Mouse (Mus musculus) liver, postnatal 0 days (tissue): ENCODE measurements around the gene Helq.

Experiments
- CTCF ChIP-seq: sonication (generic); IDR thresholded peaks from 2 replicates; pipeline ENCODE4 v1.5.1; 2016; ENCODE audit warnings: antibody characterized with exemption, low read depth
- EP300 ChIP-seq: IDR thresholded peaks from 2 replicates; pipeline ENCODE4 v1.6.1; 2016; ENCODE audit warnings: antibody characterized with exemption, low read depth, mild to moderate bottlenecking

DNA sequence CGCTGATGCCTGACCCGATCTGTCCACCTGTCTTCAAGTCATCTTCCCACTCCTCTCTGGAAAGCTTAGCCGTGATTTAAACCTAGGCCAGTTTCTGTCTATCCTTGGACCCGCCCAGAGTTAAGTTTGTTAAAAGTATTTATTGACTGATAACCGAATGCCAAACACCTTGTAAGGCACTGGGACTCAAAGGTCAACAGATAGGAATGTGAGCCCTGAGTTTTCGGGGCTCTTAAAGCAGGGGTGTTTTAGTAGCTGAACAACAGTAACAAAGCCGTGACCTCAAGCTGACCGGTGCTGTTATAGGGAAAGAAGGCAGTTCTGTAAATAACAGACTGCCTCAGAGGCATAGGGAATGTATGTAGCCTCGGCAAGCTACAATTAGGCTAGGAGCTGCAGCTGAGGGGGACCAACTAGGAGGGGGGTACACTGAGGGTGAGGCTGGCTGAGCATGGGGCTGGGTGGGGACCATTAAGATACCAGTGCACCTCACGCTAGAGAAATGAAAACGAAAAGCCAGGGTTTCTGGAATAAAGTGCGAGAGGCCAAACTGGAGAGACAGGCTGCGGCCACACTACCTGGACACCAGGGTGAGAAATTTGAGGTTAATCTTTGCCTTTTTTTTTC, 22.5 kb downstream of the Helq start:
- TF ChIP-seq CTCF = no peak
- no peak for TF ChIP-seq EP300
